In genomic region chr11:48804922-48805321, GRCm38 (mm10) we compare ENCODE assay signal across 16 mouse cellular contexts.
"Had no signal": no experiment of that assay in that cellular context is flagged by ENCODE, and none has a peak within 500 bp of the region (broad histone marks: within the 10 kb centered on the region; RNA-seq: fewer than 3 reads in every experiment).

No protein-coding gene starts in this region.

- H3K9ac ChIP-seq: neural tube, embryonic 13.5 days; neural tube, embryonic 15.5 days; stomach, embryonic 15.5 days had no signal

- H3K27ac ChIP-seq: neural tube, embryonic 13.5 days; neural tube, embryonic 15.5 days; stomach, embryonic 15.5 days; stomach, postnatal 0 days had no signal

- DNase-seq: retina, postnatal 1 day; right cerebral cortex, adult 18-20 months; right cerebral cortex, postnatal 14 days; right cerebral cortex, postnatal 25 days; right cerebral cortex, postnatal 4 days; spleen, adult 18-20 months; thymus, adult 18-20 months; thymus, adult 2 months; thymus, postnatal 14 days; thymus, postnatal 25 days; thymus, postnatal 36 days; thymus, postnatal 4 days had no signal

- H3K4me3 ChIP-seq: neural tube, embryonic 13.5 days; neural tube, embryonic 15.5 days; stomach, embryonic 15.5 days had no signal

- H3K4me2 ChIP-seq: neural tube, embryonic 13.5 days; neural tube, embryonic 15.5 days; stomach, embryonic 15.5 days had no signal

- H3K27me3 ChIP-seq: neural tube, embryonic 13.5 days; neural tube, embryonic 15.5 days; stomach, embryonic 15.5 days had no signal

- H3K9me3 ChIP-seq: neural tube, embryonic 13.5 days; neural tube, embryonic 15.5 days; stomach, embryonic 15.5 days had no signal
